Mouse (Mus musculus) layer of hippocampus, postnatal 25 days (tissue): ENCODE data around the gene Fat3. TPM values are rescaled to one million over a fixed set of nuclear protein-coding genes. Genes with fewer than 3 reads are reported as not detected.

Source experiments
- DNase-seq, 2 experiments: peaks; one replicate each; pipeline ENCODE4 v3.0.0; 2022; ENCODE audit warnings: mixed read lengths in 2 of 2, low spot score in 1 of 2; ENCODE audit errors: extremely low spot score in 1 of 2
- total RNA-seq, 2 experiments: library from RNA; stranded (reverse); gene quantifications; 2 replicates each; pipeline ENCODE4 v1.2.3; 2021

The Fat3 gene
- total RNA-seq, 2 experiments from 2014 or later, result 31.0 to 40.9 TPM

GRCm38 (mm10) chr9:15964198-15964597, 536.9 kb downstream of the Fat3 start:
- DNase-seq, result no peak

GRCm38 (mm10) chr9:15962886-15963285, 538.2 kb downstream of the Fat3 start:
- DNase-seq, result no peak

GRCm38 (mm10) chr9:15958224-15958787, 542.8 kb downstream of the Fat3 start:
- DNase-seq, result no peak

- DNase-seq, result no peak
Observed at GRCm38 (mm10) chr9:15957816-15958215, 543.3 kb downstream of the Fat3 start.

GRCm38 (mm10) chr9:15955147-15955782, 545.8 kb downstream of the Fat3 start:
- no peak for DNase-seq

GRCm38 (mm10) chr9:15954338-15954704, 546.8 kb downstream of the Fat3 start:
- DNase-seq, result no peak

- DNase-seq, result no peak
Observed at GRCm38 (mm10) chr9:15953585-15954337, 547.3 kb downstream of the Fat3 start.

GRCm38 (mm10) chr9:15948086-15948485, 553.0 kb downstream of the Fat3 start:
- DNase-seq, result no peak

GRCm38 (mm10) chr9:15944182-15944581, 556.9 kb downstream of the Fat3 start:
- DNase-seq, result no peak

GRCm38 (mm10) chr9:15943486-15944153, 557.5 kb downstream of the Fat3 start:
- DNase-seq, result no peak

- DNase-seq, result no peak
Observed at GRCm38 (mm10) chr9:15941818-15942217, 559.3 kb downstream of the Fat3 start.

GRCm38 (mm10) chr9:15940933-15941673, 560.0 kb downstream of the Fat3 start:
- DNase-seq, result no peak

- DNase-seq, result no peak
Observed at GRCm38 (mm10) chr9:15939594-15939993, 561.5 kb downstream of the Fat3 start.

GRCm38 (mm10) chr9:15937837-15938514, 563.1 kb downstream of the Fat3 start:
- DNase-seq, result no peak

GRCm38 (mm10) chr9:15930928-15931443, 570.1 kb downstream of the Fat3 start:
- DNase-seq, result no peak

GRCm38 (mm10) chr9:15928331-15928730, 572.8 kb downstream of the Fat3 start:
- no peak for DNase-seq

GRCm38 (mm10) chr9:15927378-15928083, 573.6 kb downstream of the Fat3 start:
- no peak for DNase-seq

GRCm38 (mm10) chr9:15925237-15925636, 575.8 kb downstream of the Fat3 start:
- no peak for DNase-seq

- no peak for DNase-seq
Observed at GRCm38 (mm10) chr9:15920271-15920670, 580.8 kb downstream of the Fat3 start.
